Mouse (Mus musculus): ENCODE data around the gene Hpse2. TPM values are rescaled to one million over a fixed set of nuclear protein-coding genes. Genes with fewer than 3 reads are reported as not detected.
"Not testable (repeated sequence)": the region's sequence is repeated elsewhere in the genome, so short reads cannot be mapped to it uniquely, and the experiment has no call there.

Hpse2 gene
- polyA plus RNA-seq, 1 experiment from 2014 or later: 2.0 TPM

GRCm38 (mm10) chr19:43386041-43386952 lies 1.9 kb downstream of the Hpse2 start:
- DNase-seq (ENCODE audit: low spot score): peak; percentile 52
- whole genome bisulfite sequencing: under 1% methylated on average over 48 of the region's 48 CpGs
- no peak for ATAC-seq (ENCODE audit: insufficient read depth, low FRiP score, low TSS enrichment)
- peak overlapping the region; percentile 33 for H3K4me3 ChIP-seq (ENCODE audit: low read depth, low read length)
- H3K27me3 ChIP-seq (ENCODE audit: control insufficient read depth, insufficient read depth, low read length): peaks cover 58% of the 10 kb centered on the region
- no peaks in the 10 kb centered on the region for H3K36me3 ChIP-seq (ENCODE audit: control insufficient read depth, insufficient read depth, low read length)
- peak overlapping the region; percentile 41 for H3K4me2 ChIP-seq (ENCODE audit: low read depth)
- no peak overlapping the region for H3K27ac ChIP-seq (ENCODE audit: low read depth, low read length)
- H3K4me1 ChIP-seq (ENCODE audit: control insufficient read depth, insufficient read depth, low read length): peaks cover 7% of the 10 kb centered on the region; the same call in 1 of the 2 replicates
- peak overlapping the region; percentile 26; the same call in 1 of the 2 replicates for H3K9ac ChIP-seq (ENCODE audit: low read length)
- H3K9me3 ChIP-seq (ENCODE audit: control insufficient read depth, low read length): no peaks in the 10 kb centered on the region

- Histone ChIP-seq H3K36me3 (ENCODE audit: control insufficient read depth, insufficient read depth, low read length) (no peaks in the 10 kb centered on the region), H3K27me3 (ENCODE audit: control insufficient read depth, insufficient read depth, low read length) (peaks cover 58% of the 10 kb centered on the region), H3K9me3 (ENCODE audit: control insufficient read depth, low read length) (no peaks in the 10 kb centered on the region), H3K9ac (ENCODE audit: low read length) (no peak overlapping the region), H3K4me2 (ENCODE audit: low read depth) (peak overlapping the region; percentile 19; the same call in 1 of the 2 replicates), H3K27ac (ENCODE audit: low read depth, low read length) (no peak overlapping the region), H3K4me1 (ENCODE audit: control insufficient read depth, insufficient read depth, low read length) (peaks cover 7% of the 10 kb centered on the region; the same call in 1 of the 2 replicates), H3K4me3 (ENCODE audit: low read depth, low read length) (peak overlapping the region; percentile 32; the same call in 1 of the 2 replicates)
- ATAC-seq (ENCODE audit: insufficient read depth, low FRiP score, low TSS enrichment) (no peak), DNase-seq (ENCODE audit: low spot score) (peak; percentile 17)
- under 1% methylated on average over 13 of the region's 13 CpGs for whole genome bisulfite sequencing
Measured at GRCm38 (mm10) chr19:43385451-43385850, 2.7 kb downstream of the Hpse2 start.

- Histone ChIP-seq H3K9me3 (ENCODE audit: control insufficient read depth, low read length) (no peaks in the 10 kb centered on the region), H3K36me3 (ENCODE audit: control insufficient read depth, insufficient read depth, low read length) (no peaks in the 10 kb centered on the region), H3K4me2 (ENCODE audit: low read depth) (peak overlapping the region; percentile 38), H3K9ac (ENCODE audit: low read length) (no peak overlapping the region), H3K4me3 (ENCODE audit: low read depth, low read length) (peak overlapping the region; percentile 32), H3K27ac (ENCODE audit: low read depth, low read length) (no peak overlapping the region), H3K27me3 (ENCODE audit: control insufficient read depth, insufficient read depth, low read length) (peaks cover 58% of the 10 kb centered on the region), H3K4me1 (ENCODE audit: control insufficient read depth, insufficient read depth, low read length) (peaks cover 7% of the 10 kb centered on the region; the same call in 1 of the 2 replicates)
- no peak for ATAC-seq (ENCODE audit: insufficient read depth, low FRiP score, low TSS enrichment)
- DNase-seq (ENCODE audit: low spot score): peak; percentile 58
- under 1% methylated on average over 25 of the region's 25 CpGs for WGBS
Measured at GRCm38 (mm10) chr19:43384978-43385431, 3.1 kb downstream of the Hpse2 start.

- Histone ChIP-seq H3K27ac (ENCODE audit: low read depth, low read length) (no peak overlapping the region), H3K36me3 (ENCODE audit: control insufficient read depth, insufficient read depth, low read length) (no peaks in the 10 kb centered on the region), H3K9ac (ENCODE audit: low read length) (no peak overlapping the region), H3K4me3 (ENCODE audit: low read depth, low read length) (peak overlapping the region; percentile 32), H3K4me1 (ENCODE audit: control insufficient read depth, insufficient read depth, low read length) (peaks cover 7% of the 10 kb centered on the region; the same call in 1 of the 2 replicates), H3K4me2 (ENCODE audit: low read depth) (peak overlapping the region; percentile 38), H3K27me3 (ENCODE audit: control insufficient read depth, insufficient read depth, low read length) (peaks cover 58% of the 10 kb centered on the region), H3K9me3 (ENCODE audit: control insufficient read depth, low read length) (no peaks in the 10 kb centered on the region)
- 1% methylated on average over 19 of the region's 19 CpGs for WGBS
- ATAC-seq (ENCODE audit: insufficient read depth, low FRiP score, low TSS enrichment) (no peak), DNase-seq (ENCODE audit: low spot score) (peak; percentile 27)
Measured at GRCm38 (mm10) chr19:43384346-43384977, 3.7 kb downstream of the Hpse2 start.

- ATAC-seq (ENCODE audit: insufficient read depth, low FRiP score, low TSS enrichment) (no peak), DNase-seq (ENCODE audit: low spot score) (no peak)
- H3K4me3 ChIP-seq (ENCODE audit: low read depth, low read length): no peak overlapping the region
- no peaks in the 10 kb centered on the region for H3K27me3 ChIP-seq (ENCODE audit: control insufficient read depth, insufficient read depth, low read length)
- no peaks in the 10 kb centered on the region for H3K4me1 ChIP-seq (ENCODE audit: control insufficient read depth, insufficient read depth, low read length)
- no peaks in the 10 kb centered on the region for H3K36me3 ChIP-seq (ENCODE audit: control insufficient read depth, insufficient read depth, low read length)
- H3K27ac ChIP-seq (ENCODE audit: low read depth, low read length): no peak overlapping the region
- H3K9me3 ChIP-seq (ENCODE audit: control insufficient read depth, low read length): no peaks in the 10 kb centered on the region
- H3K4me2 ChIP-seq (ENCODE audit: low read depth): no peak overlapping the region
- WGBS: 92% methylated on average over 3 of the region's 3 CpGs
- H3K9ac ChIP-seq (ENCODE audit: low read length): no peak overlapping the region
Measured at GRCm38 (mm10) chr19:43358830-43359229, 29.3 kb downstream of the Hpse2 start.

- H3K4me3 ChIP-seq (ENCODE audit: low read depth, low read length): no peak overlapping the region
- no peaks in the 10 kb centered on the region for H3K27me3 ChIP-seq (ENCODE audit: control insufficient read depth, insufficient read depth, low read length)
- ATAC-seq (ENCODE audit: insufficient read depth, low FRiP score, low TSS enrichment) (no peak), DNase-seq (ENCODE audit: low spot score) (peak; percentile 28)
- no peaks in the 10 kb centered on the region for H3K9me3 ChIP-seq (ENCODE audit: control insufficient read depth, low read length)
- H3K36me3 ChIP-seq (ENCODE audit: control insufficient read depth, insufficient read depth, low read length): no peaks in the 10 kb centered on the region
- H3K4me1 ChIP-seq (ENCODE audit: control insufficient read depth, insufficient read depth, low read length): no peaks in the 10 kb centered on the region
- no peak overlapping the region for H3K27ac ChIP-seq (ENCODE audit: low read depth, low read length)
- H3K9ac ChIP-seq (ENCODE audit: low read length): no peak overlapping the region
- H3K4me2 ChIP-seq (ENCODE audit: low read depth): no peak overlapping the region
Measured at GRCm38 (mm10) chr19:43311125-43311524, 77.0 kb downstream of the Hpse2 start.

- Histone ChIP-seq H3K36me3 (ENCODE audit: control insufficient read depth, insufficient read depth, low read length) (no peaks in the 10 kb centered on the region), H3K4me1 (ENCODE audit: control insufficient read depth, insufficient read depth, low read length) (no peaks in the 10 kb centered on the region), H3K9me3 (ENCODE audit: control insufficient read depth, low read length) (no peaks in the 10 kb centered on the region), H3K9ac (ENCODE audit: low read length) (no peak overlapping the region), H3K27me3 (ENCODE audit: control insufficient read depth, insufficient read depth, low read length) (no peaks in the 10 kb centered on the region), H3K4me2 (ENCODE audit: low read depth) (no peak overlapping the region), H3K27ac (ENCODE audit: low read depth, low read length) (no peak overlapping the region), H3K4me3 (ENCODE audit: low read depth, low read length) (no peak overlapping the region)
- ATAC-seq (ENCODE audit: insufficient read depth, low FRiP score, low TSS enrichment) (no peak), DNase-seq (ENCODE audit: low spot score) (no peak)
Measured at GRCm38 (mm10) chr19:43306756-43307155, 81.4 kb downstream of the Hpse2 start.

- not testable (repeated sequence) for ATAC-seq (ENCODE audit: insufficient read depth, low FRiP score, low TSS enrichment); H3K9me3 ChIP-seq (ENCODE audit: control insufficient read depth, low read length); H3K36me3 ChIP-seq (ENCODE audit: control insufficient read depth, insufficient read depth, low read length); H3K27me3 ChIP-seq (ENCODE audit: control insufficient read depth, insufficient read depth, low read length); H3K4me2 ChIP-seq (ENCODE audit: low read depth); H3K4me1 ChIP-seq (ENCODE audit: control insufficient read depth, insufficient read depth, low read length); H3K27ac ChIP-seq (ENCODE audit: low read depth, low read length); H3K4me3 ChIP-seq (ENCODE audit: low read depth, low read length); H3K9ac ChIP-seq (ENCODE audit: low read length); DNase-seq (ENCODE audit: low spot score)
- 95% methylated on average over 1 of the region's 1 CpGs for WGBS
Measured at GRCm38 (mm10) chr19:43281336-43281735, 106.8 kb downstream of the Hpse2 start.

All from neural tube, embryonic 11.5 days (tissue).